Mouse (Mus musculus): ENCODE measurements at regions not wholly inside any gene's neighbourhood (a gene's known extent, or its start where the extent isn't known, plus 50 kb on each side); places are given as distances from the start of the nearest gene placed in this dataset.
A peak's percentile ranks its signal among the peaks of the same experiment; 100 is the strongest.

DNA sequence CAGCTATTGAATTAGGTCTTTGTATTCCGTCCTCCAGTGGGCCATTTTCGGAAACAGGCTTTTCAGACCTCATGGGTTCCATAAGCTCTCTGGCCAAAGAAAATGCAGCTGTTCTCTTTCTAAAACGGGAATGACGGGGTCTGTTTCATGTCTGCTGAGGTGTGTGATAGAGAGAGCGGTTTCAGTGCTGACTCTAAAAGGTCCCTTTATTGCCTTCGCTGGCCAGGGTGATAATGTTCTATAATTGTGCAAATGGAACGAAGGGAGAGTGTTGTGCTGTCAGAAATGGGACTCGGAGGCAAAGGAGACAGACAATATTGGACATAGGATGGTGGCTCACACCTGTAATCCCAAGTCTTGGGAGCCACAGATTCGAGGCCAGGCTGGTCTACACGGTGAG lies 53.5 kb upstream of the Osbpl8 start:
- no peak for DNase-seq (ENCODE audit: low spot score)
- intact Hi-C loops (cut with DNase I): no loop called here

DNA sequence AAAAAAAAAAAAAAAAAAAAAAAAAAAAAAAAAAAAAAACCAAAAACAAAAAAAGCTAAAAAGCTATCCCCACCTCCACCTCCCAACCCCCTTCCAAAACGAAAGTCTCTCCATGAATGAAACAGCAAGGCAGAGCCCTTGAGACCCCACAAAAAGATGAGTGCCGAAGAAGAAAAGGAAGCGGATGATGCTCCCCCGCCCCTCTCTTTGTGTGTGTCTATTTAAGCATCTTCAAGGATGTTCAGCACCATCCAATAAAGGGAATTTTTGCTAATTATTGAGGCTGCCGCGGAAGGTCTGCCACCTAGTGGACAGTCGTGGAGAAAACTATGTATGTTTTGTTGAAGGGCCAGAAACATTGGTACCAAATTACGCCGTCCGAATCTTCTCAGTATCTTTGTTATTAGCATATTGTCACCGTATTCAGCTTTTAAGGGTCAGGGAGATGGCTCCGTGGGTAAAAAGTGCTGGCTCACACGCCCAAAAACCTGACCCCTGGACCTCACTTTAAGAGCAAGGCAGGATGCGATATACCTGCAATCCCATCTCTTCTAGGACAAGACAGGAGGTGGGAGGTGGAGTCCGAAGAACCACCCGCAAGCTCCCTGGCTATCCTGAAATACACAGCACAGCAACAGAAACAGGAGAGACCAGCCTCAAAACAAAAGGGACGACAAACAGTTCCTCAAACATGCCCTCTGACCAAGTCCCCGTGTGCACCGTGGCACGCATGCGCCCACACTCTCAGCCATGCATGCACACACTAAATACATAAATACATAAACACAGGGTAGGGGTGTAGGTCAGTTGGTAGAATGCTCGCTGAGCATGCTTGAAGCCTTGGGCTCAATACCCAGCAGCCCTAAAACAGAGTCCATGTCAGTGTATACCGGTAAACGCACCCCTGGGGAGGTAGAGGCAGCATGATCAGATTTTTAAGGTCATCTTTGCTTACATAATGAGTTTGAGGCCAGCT lies 55.6 kb upstream of the Osbpl8 start:
- intact Hi-C loops (cut with DNase I): loop anchor here (5.0 kb wide), 1 partner anchor 113 kb away; no protein-coding TSS in a partner anchor

DNA sequence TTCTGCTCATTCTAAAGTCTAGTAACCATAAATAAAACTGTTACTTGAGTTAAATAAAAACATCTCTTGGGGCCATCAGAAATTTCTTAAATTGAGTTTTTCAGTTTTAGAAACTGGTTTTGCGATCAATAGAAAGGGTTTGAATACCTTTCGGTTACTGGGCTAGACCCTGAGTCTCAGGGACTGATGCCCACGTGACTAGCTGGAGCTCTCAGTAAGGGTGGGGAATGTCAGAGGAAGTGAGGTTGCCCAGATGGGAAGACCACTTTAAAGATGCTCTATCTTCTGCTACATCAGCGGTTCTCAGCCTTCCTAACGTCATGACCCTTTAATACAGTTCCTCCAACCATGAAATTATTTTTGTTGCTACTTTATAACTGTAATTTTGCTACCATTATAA lies 56.7 kb upstream of the Osbpl8 start:
- no peak for DNase-seq (ENCODE audit: low spot score)
- intact Hi-C loops (cut with DNase I): loop anchor here (5.0 kb wide), 1 partner anchor 114 kb away; no protein-coding TSS in a partner anchor

More for the DNA sequence above, 55.6 kb upstream of the Osbpl8 start:
- DNase-seq (ENCODE audit: low spot score): peak; percentile 6

DNA sequence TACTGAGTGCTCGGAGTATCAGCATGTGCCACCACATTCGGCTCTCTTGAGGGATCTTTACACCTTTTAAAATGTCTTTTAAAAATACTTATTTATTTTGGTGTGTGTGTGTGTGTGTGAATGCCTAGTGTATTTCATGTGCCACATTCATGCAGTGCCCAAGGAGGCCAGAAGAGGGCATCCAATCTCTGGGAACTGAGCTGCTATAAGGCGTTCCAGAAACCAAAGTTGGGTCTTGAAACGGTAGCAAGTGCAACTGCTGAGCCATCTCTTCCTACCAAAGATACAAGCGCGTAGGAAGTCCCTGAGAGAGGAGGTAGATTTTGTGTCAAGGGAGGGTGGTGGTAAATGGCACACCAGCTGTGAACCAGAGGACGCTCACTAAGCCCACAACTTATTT lies 57.2 kb upstream of the Osbpl8 start:
- intact Hi-C loops (cut with DNase I): loop anchor here (5.0 kb wide), 1 partner anchor 115 kb away; no protein-coding TSS in a partner anchor
- DNase-seq (ENCODE audit: low spot score): no peak

DNA sequence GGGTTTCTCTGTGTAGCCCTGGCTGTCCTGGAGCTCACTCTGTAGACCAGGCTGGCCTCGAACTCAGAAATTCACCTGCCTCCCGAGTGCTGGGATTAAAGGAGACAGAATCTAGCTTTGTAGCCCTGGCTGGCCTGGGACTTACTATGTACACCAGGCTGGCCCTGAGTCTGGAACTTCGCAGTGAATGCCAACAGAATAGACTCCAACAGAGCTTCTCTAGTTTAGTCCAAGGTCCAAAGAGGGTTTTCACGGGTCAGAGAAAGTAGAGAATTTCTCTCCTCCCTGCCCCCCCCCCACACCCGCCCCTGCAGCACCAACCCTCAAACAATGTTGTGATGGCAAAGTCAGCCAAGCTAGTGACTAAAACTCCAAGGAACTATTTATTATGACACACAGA lies 58.1 kb upstream of the Osbpl8 start:
- intact Hi-C loops (cut with DNase I): loop anchor here (5.0 kb wide), 1 partner anchor 116 kb away; no protein-coding TSS in a partner anchor
- DNase-seq (ENCODE audit: low spot score): no peak

DNA sequence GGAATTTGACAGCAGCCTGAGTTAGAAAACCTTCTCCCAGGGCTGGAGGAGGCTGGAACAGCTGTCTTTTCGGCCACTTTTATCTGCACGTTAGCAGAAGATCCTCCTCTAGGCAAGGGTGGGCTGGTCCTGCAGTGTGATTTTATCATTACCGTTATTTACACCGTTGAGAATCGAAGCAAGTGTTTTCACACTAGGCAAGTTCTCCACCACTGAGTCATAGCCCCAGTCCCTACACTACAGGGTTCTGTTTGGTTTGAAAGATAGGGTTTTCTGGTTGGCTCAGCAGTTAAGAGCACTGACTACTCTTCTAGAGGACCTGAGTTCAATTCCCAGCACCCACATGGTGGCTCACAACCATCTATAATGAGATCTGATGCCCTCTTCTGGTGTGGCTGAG lies 58.9 kb upstream of the Osbpl8 start:
- no peak for DNase-seq (ENCODE audit: low spot score)
- intact Hi-C loops (cut with DNase I): loop anchor here (5.0 kb wide), 1 partner anchor 117 kb away; no protein-coding TSS in a partner anchor

DNA sequence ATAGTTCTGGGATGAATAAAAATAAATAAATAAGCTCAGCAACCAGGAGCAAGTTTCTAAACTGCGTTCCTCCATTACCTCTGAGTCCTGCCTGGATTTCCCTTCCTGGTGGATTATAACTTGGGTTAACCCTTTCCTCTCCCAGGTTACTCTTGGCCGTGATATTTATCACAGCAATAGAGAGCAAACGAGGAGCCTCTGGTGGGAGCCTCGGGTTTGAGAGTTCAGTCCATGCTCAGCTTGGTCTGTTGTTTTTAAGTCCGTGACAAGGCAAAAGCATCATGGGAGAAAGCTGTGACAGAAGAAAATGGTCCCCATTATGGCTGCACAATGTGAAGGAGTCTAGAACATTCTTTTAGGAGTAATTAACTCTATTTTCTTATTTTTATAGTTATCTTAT lies 61.0 kb upstream of the Osbpl8 start:
- intact Hi-C loops (cut with DNase I): loop anchor here (5.0 kb wide), 1 partner anchor 311 kb away; no protein-coding TSS in a partner anchor
- DNase-seq (ENCODE audit: low spot score): no peak

DNA sequence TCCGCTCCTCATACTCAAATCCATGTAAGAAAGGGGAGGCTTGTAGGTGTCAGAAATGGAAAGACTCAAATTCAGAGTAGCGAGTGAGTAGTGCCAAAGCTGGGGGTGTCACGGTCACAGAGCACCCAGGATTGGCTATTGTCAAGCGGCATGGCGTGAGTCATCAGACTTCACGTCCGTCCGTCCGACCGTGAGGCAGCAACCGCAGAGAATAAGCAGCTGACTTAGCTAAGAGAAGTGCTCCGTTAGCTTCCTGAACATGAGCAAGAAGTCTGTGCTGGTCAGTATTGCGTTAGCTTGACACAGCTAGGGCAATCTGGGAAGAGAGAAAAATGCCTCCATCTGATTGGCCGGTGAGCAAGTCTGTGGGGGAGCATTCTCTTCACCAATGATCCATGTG lies 61.5 kb upstream of the Osbpl8 start:
- intact Hi-C loops (cut with DNase I): loop anchor here (5.0 kb wide), 1 partner anchor 311 kb away; no protein-coding TSS in a partner anchor
- peak; percentile 39 for DNase-seq (ENCODE audit: low spot score)

DNA sequence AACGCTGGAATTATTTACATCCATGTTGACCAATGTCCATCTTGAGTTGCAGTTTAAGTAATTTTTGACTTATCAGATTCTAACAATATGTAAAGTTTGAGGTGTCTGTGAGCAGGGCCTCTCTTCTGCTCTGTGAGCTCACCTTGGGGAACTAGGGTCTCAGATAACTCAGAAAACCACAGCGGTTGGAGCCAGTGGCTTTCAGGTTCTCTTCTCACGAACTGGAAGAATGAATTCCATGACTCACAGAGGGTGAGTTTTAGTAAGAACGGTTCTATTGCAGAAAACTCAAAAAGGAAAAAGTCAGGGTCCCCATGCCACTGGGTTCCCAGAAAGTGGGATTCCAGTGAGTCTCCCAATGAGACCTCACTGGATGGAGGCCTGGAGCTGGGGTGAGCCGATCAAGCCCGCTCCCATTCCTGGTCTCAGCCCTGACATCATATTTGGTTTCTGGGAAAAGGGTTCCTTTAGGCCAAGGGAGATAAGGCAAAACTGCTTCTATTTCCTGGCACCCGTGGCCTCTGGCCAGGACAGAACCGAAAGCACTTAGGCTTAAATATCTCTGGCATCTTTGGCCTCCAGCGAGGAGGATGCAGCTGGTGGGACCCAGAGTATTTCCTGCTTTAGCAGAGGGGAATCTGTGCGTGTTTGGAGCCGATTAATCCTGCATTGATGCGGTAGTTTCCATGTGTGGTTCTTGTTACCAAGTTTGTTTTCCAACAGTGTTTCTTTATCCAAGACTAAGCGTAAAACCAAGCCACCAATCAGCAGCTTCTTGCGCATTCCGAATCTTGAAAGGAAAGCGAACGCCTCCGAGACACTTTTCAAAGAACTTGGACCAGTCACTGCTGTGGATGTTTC lies 62.4 kb upstream of the Osbpl8 start:
- DNase-seq (ENCODE audit: low spot score): peak; percentile 65
- intact Hi-C loops (cut with DNase I): loop anchor here (2.0 to 5.0 kb wide), 2 partner anchors 113 to 310 kb away; no protein-coding TSS in a partner anchor

DNA sequence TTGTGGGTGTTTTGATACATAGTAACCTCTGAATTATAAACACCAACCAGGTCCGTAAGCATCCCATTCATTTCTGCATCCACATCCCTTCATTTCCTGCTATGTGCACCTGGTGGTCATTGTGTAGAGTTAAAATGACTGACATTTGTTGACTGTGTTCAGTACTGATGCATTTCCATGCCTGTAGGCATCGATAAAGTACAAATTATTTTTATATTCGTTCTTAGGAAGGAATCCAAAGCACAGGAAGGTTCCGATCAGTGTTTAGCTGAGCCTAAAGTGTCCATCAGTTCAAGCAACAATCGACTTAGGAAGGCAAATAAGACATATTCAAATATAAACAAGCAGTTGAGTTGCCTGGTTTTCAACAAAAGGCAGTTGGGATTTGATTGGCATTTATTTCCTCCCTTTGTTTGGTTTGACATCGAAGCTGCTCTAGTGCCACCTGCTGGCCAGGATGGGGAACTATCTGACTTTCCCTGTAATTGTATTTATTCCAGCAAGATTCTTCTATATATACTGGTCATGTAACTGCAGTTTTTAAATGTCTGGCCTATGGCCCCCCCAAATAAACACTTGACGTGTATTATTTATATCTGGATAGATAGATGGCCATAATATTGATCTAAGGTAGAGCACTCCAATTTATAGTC lies 64.6 kb upstream of the Osbpl8 start:
- intact Hi-C loops (cut with DNase I): loop anchor here (2.0 to 10.0 kb wide), 4 partner anchors 55 to 308 kb away; no protein-coding TSS in a partner anchor
- peak; percentile 9 for DNase-seq (ENCODE audit: low spot score)

DNA sequence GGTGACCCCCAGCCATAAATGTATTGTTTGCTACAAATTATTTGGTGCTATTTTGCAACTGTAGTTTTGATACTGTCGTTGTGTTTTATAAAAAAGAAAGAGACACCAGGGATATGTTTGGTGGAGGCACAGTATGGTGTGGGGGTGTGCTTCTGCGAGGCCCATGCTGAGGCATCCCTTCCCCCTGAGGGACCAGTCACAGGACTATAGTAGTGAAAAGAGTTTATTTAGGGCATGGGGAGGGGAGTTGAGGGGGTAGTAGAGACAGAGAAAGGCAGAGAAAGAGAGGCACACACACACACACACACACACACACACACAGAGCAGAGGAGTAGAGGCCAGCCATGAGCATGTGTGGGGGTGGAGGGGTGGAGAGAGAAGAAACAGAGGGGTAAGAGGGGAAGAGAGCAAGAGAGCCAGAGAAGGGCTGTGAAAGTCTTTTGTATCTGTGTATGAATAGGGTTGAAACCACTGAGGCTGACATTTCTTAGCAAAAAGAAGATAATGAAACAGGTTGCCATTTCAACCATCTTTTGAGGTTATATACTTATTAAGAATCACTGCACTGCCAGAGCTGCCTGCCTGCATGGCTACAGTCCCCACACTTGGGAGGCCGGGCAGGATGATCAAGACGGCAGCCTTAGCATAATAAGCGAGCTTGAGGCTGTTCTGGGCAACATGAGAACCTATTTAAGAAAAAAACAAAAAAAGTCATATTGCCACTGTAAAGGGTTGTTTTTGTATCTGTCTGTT lies 65.3 kb upstream of the Osbpl8 start:
- intact Hi-C loops (cut with DNase I): loop anchor here (5.0 to 10.0 kb wide), 2 partner anchors 54 to 92 kb away; no protein-coding TSS in a partner anchor
- no peak for DNase-seq (ENCODE audit: low spot score)

DNA sequence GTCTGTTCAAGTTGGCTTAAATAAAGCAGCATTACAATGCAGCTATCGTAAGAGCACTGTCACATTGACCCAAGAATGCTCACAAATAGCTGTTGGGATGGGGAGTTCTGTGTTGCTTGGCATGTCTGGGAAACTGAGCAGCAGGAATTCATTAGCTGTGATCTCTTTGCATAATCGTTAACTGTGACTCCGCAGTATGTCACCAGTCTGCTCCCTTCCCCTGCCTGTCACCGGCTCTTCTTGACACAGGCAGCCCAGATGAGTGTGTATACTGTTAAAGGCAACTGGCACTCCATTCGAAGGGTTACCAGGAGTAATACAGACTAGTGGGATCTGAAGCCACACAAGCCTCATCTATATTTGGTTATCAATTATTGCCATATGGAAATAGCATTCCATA lies 67.3 kb upstream of the Osbpl8 start:
- no peak for DNase-seq (ENCODE audit: low spot score)
- intact Hi-C loops (cut with DNase I): loop anchor here (2.0 to 10.0 kb wide), 3 partner anchors 36 to 90 kb away; no protein-coding TSS in a partner anchor

DNA sequence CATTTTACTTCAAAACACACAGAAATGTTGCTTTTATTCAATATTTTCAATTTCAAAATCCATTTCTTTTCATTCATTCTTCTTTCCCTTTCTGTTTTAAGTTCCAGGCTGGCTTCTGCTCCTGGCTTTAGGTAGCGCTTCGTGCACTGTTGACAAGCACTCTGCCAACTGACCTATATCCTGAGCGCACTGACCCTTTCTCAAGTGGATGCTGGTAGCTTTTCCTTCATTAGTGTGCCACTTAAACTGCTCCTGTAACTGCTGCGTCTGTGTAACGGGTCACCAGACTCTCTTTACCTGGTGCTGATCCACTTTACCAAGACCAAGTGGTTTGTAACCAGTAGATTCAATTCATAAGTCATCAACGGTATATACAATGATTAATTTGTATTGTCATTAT lies 67.7 kb upstream of the Osbpl8 start:
- DNase-seq (ENCODE audit: low spot score): no peak
- intact Hi-C loops (cut with DNase I): loop anchor here (2.0 to 10.0 kb wide), 3 partner anchors 36 to 90 kb away; no protein-coding TSS in a partner anchor

DNA sequence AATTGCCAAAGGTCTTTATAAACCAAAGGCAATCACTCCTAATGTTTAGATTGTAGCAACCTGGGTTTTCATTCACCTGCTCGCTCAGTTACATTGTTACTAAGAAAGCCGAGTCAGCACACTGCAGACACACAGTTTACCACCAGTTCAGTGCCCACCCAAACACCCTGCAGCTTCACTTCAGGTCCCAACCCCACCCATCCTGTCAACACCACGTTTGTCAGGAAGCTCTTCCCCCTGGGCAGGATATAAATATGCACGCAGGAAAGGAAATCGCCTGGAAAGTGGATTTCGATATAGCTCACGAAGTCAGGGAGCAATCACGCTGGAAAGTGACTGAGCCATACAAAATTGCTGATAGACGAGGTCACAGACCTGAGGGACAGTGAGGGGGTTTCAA lies 70.1 kb upstream of the Osbpl8 start:
- no peak for DNase-seq (ENCODE audit: low spot score)
- intact Hi-C loops (cut with DNase I): loop anchor here (10.0 kb wide), 1 partner anchor 50 kb away; no protein-coding TSS in a partner anchor

DNA sequence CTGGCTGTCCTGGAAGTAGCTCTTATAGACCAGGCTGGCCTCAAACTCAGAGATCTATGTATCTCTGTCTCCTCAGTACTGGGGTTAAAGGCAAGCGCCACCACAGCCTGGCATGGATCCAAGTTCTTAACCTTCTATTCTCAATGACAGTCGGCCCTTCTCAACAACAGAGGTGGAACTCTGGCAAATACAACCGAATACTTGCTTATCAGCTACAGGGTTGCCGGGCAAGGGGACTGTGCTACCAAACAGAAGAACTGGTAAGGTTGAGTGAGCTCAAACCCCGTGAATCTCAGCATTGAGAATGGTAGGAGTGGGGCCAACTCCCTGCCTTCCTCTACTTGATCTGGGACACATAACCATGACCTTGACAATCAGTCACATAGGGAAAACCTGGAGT lies 75.2 kb upstream of the Osbpl8 start:
- intact Hi-C loops (cut with DNase I): no loop called here
- DNase-seq (ENCODE audit: low spot score): no peak

DNA sequence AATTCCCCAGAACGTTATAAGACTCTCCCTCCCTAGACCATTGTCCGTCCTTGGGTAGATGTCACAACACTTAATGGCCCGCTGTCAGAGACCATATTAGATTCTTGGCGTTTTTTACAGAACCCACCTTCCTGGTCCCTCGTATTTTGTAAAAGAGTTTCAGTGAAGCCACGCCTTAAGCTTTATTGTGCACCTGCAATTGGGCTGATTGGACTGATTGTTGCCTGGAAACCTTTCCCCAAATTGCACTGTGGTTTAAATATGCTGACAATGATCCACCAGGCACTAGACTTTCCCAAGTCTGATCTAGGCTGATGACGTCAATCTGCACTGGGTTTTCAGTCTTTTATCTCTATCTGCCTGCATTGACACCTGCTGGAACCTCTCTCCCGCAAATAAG lies 75.6 kb upstream of the Zdhhc17 start:
- no peak for DNase-seq (ENCODE audit: low spot score)
- intact Hi-C loops (cut with DNase I): no loop called here

DNA sequence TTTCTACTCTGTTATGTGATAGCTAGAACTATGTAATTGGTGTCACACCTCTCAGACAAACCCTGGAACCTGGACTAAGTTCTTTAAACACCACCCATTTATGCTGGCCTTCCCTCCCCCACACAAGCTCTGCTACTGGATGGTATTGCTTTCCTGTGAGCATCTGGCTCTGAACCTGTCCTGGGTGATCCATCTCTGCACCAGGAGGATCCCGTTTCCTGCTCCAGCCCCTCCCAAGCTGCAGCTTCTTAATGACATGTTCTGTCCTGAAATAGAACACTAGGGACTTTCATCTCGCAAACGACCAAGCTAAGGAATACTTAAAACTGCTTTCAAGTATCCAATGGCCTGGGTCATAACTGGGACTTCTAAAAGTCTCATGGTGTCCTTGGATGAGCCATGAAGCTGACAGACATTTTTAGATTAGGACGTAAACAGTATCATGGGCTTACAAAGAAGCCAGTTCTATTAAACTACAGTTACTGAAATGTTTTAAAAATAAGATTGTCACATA lies 74.4 kb upstream of the Zdhhc17 start:
- intact Hi-C loops (cut with DNase I): no loop called here
- DNase-seq (ENCODE audit: low spot score): no peak

DNA sequence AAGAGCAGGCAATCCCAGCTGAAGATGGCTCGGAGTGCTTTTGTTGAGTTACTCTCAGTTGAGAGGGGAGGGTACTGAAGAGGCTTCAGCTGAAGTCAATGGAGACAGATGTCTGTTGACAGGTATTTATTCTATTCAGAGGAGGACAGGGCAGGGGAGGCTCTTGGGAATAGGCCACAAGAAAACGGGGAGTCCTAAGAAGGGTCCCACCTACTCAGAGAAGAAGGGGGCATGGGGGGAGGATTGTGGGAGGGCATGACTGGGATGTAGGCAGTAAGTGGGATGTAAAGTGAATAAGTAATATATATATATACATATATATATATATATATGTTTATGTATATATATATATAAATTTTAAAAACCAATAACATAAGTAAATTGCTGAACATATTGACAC lies 73.9 kb upstream of the Zdhhc17 start:
- intact Hi-C loops (cut with DNase I): no loop called here
- no peak for DNase-seq (ENCODE audit: low spot score)

DNA sequence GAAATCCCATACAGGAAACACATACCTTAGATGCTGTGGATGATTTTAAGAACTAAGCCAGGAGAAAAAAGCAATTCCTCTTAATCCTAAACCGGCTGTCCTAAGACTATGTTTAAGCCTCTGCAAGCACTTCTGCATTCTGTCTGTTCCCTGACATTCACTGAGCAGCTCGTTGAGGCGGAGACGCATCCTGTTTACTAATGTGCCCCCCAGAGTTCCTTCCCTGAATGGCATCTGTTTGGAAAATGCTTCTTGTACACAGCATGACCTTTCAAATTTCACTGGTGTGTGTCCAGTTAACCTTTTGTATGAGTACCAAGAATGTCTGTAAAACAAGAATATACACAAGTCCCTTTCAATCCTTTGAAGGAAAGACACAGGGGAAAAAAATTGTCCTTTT lies 73.4 kb upstream of the Zdhhc17 start:
- intact Hi-C loops (cut with DNase I): no loop called here

More for the DNA sequence above, 73.4 kb upstream of the Zdhhc17 start:
- no peak for DNase-seq (ENCODE audit: low spot score)

Data from heart, postnatal 25 days (tissue).